Mouse (Mus musculus): ENCODE measurements around the gene Dgke. TPM values are rescaled to one million over a fixed set of nuclear protein-coding genes. Genes with fewer than 3 reads are reported as not detected.

Gene Dgke
- polyA plus RNA-seq (2017; shearing (Covaris generic)): 7.2 TPM

DNA sequence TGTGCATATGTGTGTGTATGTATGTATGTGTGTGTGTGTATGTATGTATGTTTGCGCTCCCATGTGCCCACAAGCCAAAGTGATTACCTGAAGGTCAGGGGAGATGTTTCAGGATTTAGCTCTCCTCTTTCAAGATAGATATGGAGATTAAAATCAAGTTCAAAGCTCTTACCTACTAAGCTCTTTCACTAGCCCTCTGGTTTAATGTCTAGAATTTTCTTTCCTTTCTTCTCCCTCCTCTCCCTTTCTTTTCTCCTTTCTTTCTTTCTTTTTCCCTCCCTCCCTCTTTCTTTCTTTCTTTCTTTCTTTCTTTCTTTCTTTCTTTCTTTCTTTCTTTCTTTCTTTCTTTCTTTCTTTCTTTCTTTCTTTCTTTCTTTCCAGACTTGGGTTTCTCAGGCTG, at the start of gene Dgke:
Gene Dgke, minus strand, starts transcription at position 101 of the 400 bp plus-strand sequence.

DNA sequence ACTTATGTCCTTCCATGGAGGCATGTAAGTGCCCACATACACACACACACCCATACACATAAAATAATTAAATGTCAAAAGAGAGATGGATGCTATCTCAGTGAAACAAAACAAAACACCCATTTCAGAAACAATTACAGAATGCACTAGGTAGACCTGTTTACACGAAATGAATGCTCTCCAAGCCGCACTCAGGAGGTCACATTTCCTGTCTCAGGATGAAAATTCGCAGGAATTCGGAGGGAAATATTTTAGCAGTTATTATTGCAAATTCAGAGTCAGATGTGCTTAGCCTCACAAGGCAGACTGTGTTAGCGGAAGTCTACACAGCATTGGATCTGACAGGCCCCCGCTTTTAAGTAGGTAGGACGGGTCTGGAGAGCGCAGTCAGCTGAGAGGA, 6.9 kb upstream of the Dgke start, which contains the start of gene Gm525:
Gene Gm525, plus strand, starts transcription at position 301 of the 400 bp plus-strand sequence.

GRCm38 (mm10) chr11:88998974-88999722, 67.5 kb downstream of the Dgke start, which contains the start of gene Trim25:
Gene Trim25 (plus strand): TSS chr11:88999376.

Other genes starting within 250 kb of the Dgke start
- gene Akap1, start 202.3 kb downstream of the Dgke start, polyA plus RNA-seq (2017; shearing (Covaris generic)): 2.8 TPM
- gene Scpep1, start 111.4 kb downstream of the Dgke start, polyA plus RNA-seq (2017; shearing (Covaris generic)): 20.0 TPM
- not detected for gene Elobl, start 99.9 kb downstream of the Dgke start, polyA plus RNA-seq (2017; shearing (Covaris generic))
- gene Coil, start 96.6 kb downstream of the Dgke start, polyA plus RNA-seq (2017; shearing (Covaris generic)): 19.2 TPM
- gene Trim25, start 67.5 kb downstream of the Dgke start, polyA plus RNA-seq (2017; shearing (Covaris generic)): 52.0 TPM
- gene Gm525, start 7.0 kb upstream of the Dgke start, polyA plus RNA-seq (2017; shearing (Covaris generic)): not detected
- gene Nog, start 235.5 kb upstream of the Dgke start, polyA plus RNA-seq (2017; shearing (Covaris generic)): not detected